Mouse (Mus musculus): ENCODE measurements at regions not wholly inside any gene's neighbourhood (a gene's known extent, or its start where the extent isn't known, plus 50 kb on each side); places are given as distances from the start of the nearest gene placed in this dataset.

DNA sequence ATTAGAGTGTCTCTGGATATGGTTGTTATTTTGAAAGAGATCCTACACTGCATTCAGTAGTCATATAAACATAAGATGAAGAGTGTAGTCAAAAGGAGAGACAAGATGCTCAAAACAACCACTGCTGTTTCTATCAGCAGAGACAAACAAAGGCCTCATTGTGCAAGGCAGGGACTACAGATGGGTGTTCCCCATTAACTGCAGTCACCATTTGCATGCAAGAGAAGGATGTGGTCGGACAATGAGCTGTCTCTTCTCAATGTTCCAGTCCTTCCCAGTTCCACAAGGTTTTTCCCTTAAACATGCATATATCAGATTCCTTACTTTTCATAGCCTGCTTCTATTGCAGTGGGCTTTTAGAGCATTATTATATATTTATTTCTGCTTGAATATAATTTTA, 1056.7 kb downstream of the Slc22a22 start:
- Histone ChIP-seq H3K27me3 (ENCODE audit: control insufficient read depth, insufficient read depth, low read length) (no peaks in the 10 kb centered on the region), H3K4me3 (replicated peaks; ENCODE audit: insufficient read depth, low read depth, low read length) (no peak overlapping the region), H3K4me1 (ENCODE audit: control insufficient read depth, insufficient read depth, low read length) (no peaks in the 10 kb centered on the region), H3K27ac (ENCODE audit: insufficient read depth, low read length) (no peak overlapping the region)
- TF ChIP-seq POLR2A (IDR thresholded peaks at IDR 0.05; ENCODE audit: borderline replicate concordance, insufficient read depth, low read length) (no peak), CTCF (IDR thresholded peaks at IDR 0.05; ENCODE audit: borderline replicate concordance, insufficient read depth, low read depth, low read length) (no peak)
- DNase-seq: no peak
- 60% methylated on average over 1 of the region's 1 CpGs for WGBS

DNA sequence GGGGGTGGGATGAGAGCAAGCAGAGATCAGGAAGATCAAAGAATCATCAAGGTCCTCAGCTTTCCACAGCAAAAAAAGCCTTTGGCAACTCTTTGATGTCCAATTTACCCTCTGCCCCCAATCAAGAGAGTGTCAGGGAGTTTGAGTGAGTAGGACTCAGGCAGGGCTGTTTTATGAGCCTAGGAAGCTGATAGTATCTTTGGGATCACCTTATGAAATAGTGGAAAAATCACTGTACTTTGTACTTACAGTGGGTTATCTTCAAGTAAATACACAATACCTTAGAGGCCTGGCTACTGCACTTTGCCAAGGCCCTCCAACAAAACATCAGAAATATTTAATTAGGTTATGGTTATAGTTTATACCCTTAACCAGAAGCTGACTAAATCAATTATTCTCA, 1085.4 kb downstream of the Slc22a22 start:
- no peaks in the 10 kb centered on the region for H3K4me1 ChIP-seq (ENCODE audit: control insufficient read depth, insufficient read depth, low read length)
- TF ChIP-seq CTCF (IDR thresholded peaks at IDR 0.05; ENCODE audit: borderline replicate concordance, insufficient read depth, low read depth, low read length) (no peak), POLR2A (IDR thresholded peaks at IDR 0.05; ENCODE audit: borderline replicate concordance, insufficient read depth, low read length) (no peak)
- DNase-seq: no peak
- H3K27me3 ChIP-seq (ENCODE audit: control insufficient read depth, insufficient read depth, low read length): no peaks in the 10 kb centered on the region
- H3K27ac ChIP-seq (ENCODE audit: insufficient read depth, low read length): no peak overlapping the region
- no peak overlapping the region for H3K4me3 ChIP-seq (replicated peaks; ENCODE audit: insufficient read depth, low read depth, low read length)

DNA sequence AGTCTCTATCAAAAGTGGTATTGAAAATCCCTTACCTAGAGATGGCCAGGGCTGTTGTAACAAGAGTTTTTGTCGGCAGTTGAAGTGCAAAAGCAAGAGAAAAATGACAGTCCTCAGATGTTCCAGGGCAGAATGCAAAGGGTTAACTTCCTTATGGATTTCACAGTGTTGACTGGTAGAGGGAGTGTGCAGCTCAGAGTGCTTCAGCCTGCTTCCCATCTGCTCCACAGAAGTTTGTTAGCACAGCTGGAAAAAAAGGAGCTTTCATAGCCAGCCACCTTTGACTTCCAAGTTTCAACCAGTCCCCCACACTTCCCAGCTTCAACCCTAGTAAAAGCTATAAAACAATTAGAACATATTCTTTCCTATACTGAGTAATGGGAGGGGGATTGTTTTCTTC, 1098.9 kb downstream of the Slc22a22 start:
- WGBS: 29% methylated on average over 1 of the region's 1 CpGs
- Histone ChIP-seq H3K27ac (ENCODE audit: insufficient read depth, low read length) (no peak overlapping the region), H3K4me1 (ENCODE audit: control insufficient read depth, insufficient read depth, low read length) (no peaks in the 10 kb centered on the region), H3K4me3 (replicated peaks; ENCODE audit: insufficient read depth, low read depth, low read length) (no peak overlapping the region), H3K27me3 (ENCODE audit: control insufficient read depth, insufficient read depth, low read length) (no peaks in the 10 kb centered on the region)
- TF ChIP-seq CTCF (IDR thresholded peaks at IDR 0.05; ENCODE audit: borderline replicate concordance, insufficient read depth, low read depth, low read length) (no peak), POLR2A (IDR thresholded peaks at IDR 0.05; ENCODE audit: borderline replicate concordance, insufficient read depth, low read length) (no peak)
- no peak for DNase-seq

DNA sequence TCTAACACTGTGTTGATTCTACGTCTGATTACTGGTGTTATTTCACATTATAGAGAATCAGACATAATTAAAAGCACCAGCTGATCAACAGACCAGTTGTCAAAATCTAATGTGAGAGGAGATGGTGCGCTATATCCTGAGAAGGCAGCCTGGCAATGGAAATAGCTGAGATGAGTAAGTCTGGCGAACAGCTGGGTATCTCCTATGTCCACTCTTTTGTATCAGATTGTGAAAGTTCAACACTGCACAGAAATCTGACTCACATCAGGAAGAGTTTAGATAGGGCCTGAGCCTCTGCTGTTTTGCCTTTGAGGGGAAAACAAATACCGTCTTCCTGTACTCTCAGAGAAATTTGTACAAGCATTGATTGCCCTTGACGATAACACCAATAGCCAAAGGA, 1126.5 kb downstream of the Slc22a22 start:
- DNase-seq: no peak
- Histone ChIP-seq H3K27ac (ENCODE audit: insufficient read depth, low read length) (no peak overlapping the region), H3K27me3 (ENCODE audit: control insufficient read depth, insufficient read depth, low read length) (no peaks in the 10 kb centered on the region), H3K4me1 (ENCODE audit: control insufficient read depth, insufficient read depth, low read length) (no peaks in the 10 kb centered on the region), H3K4me3 (replicated peaks; ENCODE audit: insufficient read depth, low read depth, low read length) (no peak overlapping the region)
- WGBS: 93% methylated on average over 5 of the region's 5 CpGs
- TF ChIP-seq POLR2A (IDR thresholded peaks at IDR 0.05; ENCODE audit: borderline replicate concordance, insufficient read depth, low read length) (no peak), CTCF (IDR thresholded peaks at IDR 0.05; ENCODE audit: borderline replicate concordance, insufficient read depth, low read depth, low read length) (no peak)

DNA sequence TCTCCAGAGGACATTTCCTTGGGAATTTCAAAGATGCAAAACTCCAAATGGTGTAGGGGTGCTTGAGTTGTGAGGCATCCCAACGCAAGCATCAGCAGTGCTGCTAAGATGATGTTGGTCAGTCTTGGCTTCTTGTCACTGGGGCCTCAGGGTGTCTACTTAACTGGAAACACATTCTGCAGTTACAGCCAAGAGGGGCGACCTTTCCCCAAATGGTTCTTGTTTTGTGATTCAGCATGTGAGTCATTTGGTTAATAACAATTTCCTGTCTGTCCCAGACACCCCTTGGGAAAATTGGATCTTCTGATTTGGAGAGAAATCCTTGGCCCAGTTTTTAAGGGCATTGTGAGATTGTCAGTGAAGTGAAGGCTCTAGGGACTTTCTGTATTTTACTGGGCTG, 1131.3 kb downstream of the Slc22a22 start:
- Histone ChIP-seq H3K4me3 (replicated peaks; ENCODE audit: insufficient read depth, low read depth, low read length) (no peak overlapping the region), H3K27ac (ENCODE audit: insufficient read depth, low read length) (no peak overlapping the region), H3K27me3 (ENCODE audit: control insufficient read depth, insufficient read depth, low read length) (no peaks in the 10 kb centered on the region), H3K4me1 (ENCODE audit: control insufficient read depth, insufficient read depth, low read length) (no peaks in the 10 kb centered on the region)
- DNase-seq: no peak
- TF ChIP-seq POLR2A (IDR thresholded peaks at IDR 0.05; ENCODE audit: borderline replicate concordance, insufficient read depth, low read length): no peak
- no peak for TF ChIP-seq CTCF (IDR thresholded peaks at IDR 0.05; ENCODE audit: borderline replicate concordance, insufficient read depth, low read depth, low read length)
- WGBS: 20% methylated on average over 2 of the region's 2 CpGs

DNA sequence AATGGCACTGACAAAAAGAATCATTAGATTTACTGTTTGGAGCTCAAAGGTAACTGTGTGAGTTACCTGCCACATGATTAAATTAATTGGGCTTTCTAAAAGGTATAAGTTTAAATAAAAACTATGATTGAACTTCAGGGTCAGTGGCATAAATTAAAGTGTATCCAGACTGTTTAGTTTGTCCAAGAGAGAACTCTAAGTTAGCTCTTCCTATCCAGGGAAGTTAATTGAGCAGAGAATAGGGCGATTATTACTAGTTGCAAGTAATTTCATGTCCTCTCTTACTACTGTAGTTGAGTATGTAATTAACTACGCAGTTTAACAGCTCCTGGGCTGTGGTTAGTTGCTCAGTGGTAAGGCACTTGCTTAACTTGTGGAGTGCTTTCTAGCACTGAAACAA, 1132.5 kb downstream of the Slc22a22 start:
- DNase-seq: no peak
- WGBS: 93% methylated on average over 2 of the region's 2 CpGs
- no peaks in the 10 kb centered on the region for H3K4me1 ChIP-seq (ENCODE audit: control insufficient read depth, insufficient read depth, low read length)
- H3K27me3 ChIP-seq (ENCODE audit: control insufficient read depth, insufficient read depth, low read length): no peaks in the 10 kb centered on the region
- H3K4me3 ChIP-seq (replicated peaks; ENCODE audit: insufficient read depth, low read depth, low read length): no peak overlapping the region
- TF ChIP-seq POLR2A (IDR thresholded peaks at IDR 0.05; ENCODE audit: borderline replicate concordance, insufficient read depth, low read length): no peak
- H3K27ac ChIP-seq (ENCODE audit: insufficient read depth, low read length): no peak overlapping the region

DNA sequence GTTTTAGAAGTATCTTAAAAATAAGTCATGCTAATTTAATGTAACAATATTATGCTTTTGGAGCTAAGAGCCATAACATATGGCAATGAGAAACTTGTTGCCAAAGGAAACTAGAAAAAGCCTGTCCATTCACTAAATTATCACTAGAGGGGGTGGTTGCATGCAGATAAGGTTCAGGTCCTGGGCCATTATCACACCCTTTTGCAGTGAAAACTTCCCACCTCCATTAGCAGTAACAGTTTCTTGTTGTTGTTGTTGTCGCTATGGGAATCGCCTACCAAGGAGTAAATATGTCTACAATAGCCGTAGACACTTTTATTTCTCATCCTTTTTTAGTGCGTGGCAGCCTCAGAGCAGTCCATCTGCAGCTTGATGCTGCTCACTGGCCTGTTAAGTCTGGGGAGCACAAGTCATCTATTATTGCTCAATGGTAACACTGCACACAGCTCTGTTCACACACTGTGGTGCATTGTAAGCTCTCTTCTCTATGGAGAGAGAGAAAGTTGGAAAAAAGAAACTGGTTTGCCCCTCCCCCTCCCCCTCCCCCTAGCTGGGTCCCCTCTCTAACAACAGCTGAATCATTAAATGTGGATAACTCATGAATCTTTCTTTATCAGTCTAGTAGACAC, 1133.0 kb downstream of the Slc22a22 start:
- Histone ChIP-seq H3K27me3 (ENCODE audit: control insufficient read depth, insufficient read depth, low read length) (no peaks in the 10 kb centered on the region), H3K4me1 (ENCODE audit: control insufficient read depth, insufficient read depth, low read length) (no peaks in the 10 kb centered on the region), H3K27ac (ENCODE audit: insufficient read depth, low read length) (no peak overlapping the region), H3K4me3 (replicated peaks; ENCODE audit: insufficient read depth, low read depth, low read length) (no peak overlapping the region)
- no peak for TF ChIP-seq POLR2A (IDR thresholded peaks at IDR 0.05; ENCODE audit: borderline replicate concordance, insufficient read depth, low read length)
- TF ChIP-seq CTCF (IDR thresholded peaks at IDR 0.05; ENCODE audit: borderline replicate concordance, insufficient read depth, low read depth, low read length): no peak
- 38% methylated on average over 4 of the region's 4 CpGs for WGBS
- no peak for DNase-seq

DNA sequence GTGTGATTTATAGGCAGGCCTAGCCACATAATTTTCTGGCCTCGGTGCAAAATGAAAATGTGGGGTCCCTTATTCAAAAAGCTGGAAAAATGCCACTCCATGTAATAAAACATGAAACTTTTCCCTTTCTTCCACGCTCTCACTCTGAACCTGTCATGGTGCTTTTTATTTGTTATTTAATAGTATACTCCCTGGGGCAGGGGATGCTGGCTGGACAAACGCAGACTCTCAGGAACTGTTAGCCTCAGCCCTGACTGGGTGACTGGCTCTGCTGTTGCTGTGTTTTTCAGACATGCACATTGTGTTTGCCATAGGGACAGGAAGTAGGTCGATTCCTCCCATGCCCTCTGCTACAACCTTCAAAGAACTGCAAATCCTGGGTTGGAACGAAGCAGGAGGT, 1139.5 kb downstream of the Slc22a22 start:
- 27% methylated on average over 5 of the region's 5 CpGs for WGBS
- Histone ChIP-seq H3K27ac (ENCODE audit: insufficient read depth, low read length) (no peak overlapping the region), H3K27me3 (ENCODE audit: control insufficient read depth, insufficient read depth, low read length) (no peaks in the 10 kb centered on the region), H3K4me3 (replicated peaks; ENCODE audit: insufficient read depth, low read depth, low read length) (no peak overlapping the region), H3K4me1 (ENCODE audit: control insufficient read depth, insufficient read depth, low read length) (no peaks in the 10 kb centered on the region)
- no peak for DNase-seq
- TF ChIP-seq POLR2A (IDR thresholded peaks at IDR 0.05; ENCODE audit: borderline replicate concordance, insufficient read depth, low read length) (no peak), CTCF (IDR thresholded peaks at IDR 0.05; ENCODE audit: borderline replicate concordance, insufficient read depth, low read depth, low read length) (no peak)
